Mouse (Mus musculus): ENCODE measurements around the gene Cars2. TPM values are rescaled to one million over a fixed set of nuclear protein-coding genes. Genes with fewer than 3 reads are reported as not detected.
"Not testable (repeated sequence)": the region's sequence is repeated elsewhere in the genome, so short reads cannot be mapped to it uniquely, and the experiment has no call there.

The Cars2 gene
- 10 to 100 TPM; 13.6 to 15.4 TPM for total RNA-seq (2021)
- long read RNA-seq, experiment 1, transcript Cars2-201 (15 exons, 1,902 nt): major isoform, 7 of 38 reads
- long read RNA-seq, experiment 1, partial matches to known transcripts: 29 of 38 reads
- long read RNA-seq, experiment 1, other reads (novel, unspliced or antisense): 2 of 38 reads
- long read RNA-seq, experiment 2, partial matches to known transcripts: 2 of 27 reads
- long read RNA-seq, experiment 2, other reads (novel, unspliced or antisense): 21 of 27 reads

GRCm38 (mm10) chr8:11550281-11550948 lies at the start of gene Cars2:
Gene Cars2 (minus strand): TSS chr8:11550783.
- DNase-seq (ENCODE audit: low spot score): peak; percentile 94

GRCm38 (mm10) chr8:11593222-11593884 lies 42.8 kb upstream of the Cars2 start:
- DNase-seq (ENCODE audit: low spot score): no peak

- no peak for DNase-seq (ENCODE audit: low spot score)
These were observed 41.7 kb upstream of the Cars2 start for GRCm38 (mm10) chr8:11592296-11592695.

GRCm38 (mm10) chr8:11591837-11592236 lies 41.3 kb upstream of the Cars2 start:
- DNase-seq (ENCODE audit: low spot score): no peak

- no peak for DNase-seq (ENCODE audit: low spot score)
These were observed 35.8 kb upstream of the Cars2 start for GRCm38 (mm10) chr8:11586374-11586745.

- DNase-seq (ENCODE audit: low spot score): no peak
These were observed 35.2 kb upstream of the Cars2 start for GRCm38 (mm10) chr8:11585513-11586373.

GRCm38 (mm10) chr8:11575604-11576384 lies 25.2 kb upstream of the Cars2 start:
- DNase-seq (ENCODE audit: low spot score): no peak

- DNase-seq (ENCODE audit: low spot score): no peak
These were observed 24.5 kb upstream of the Cars2 start for GRCm38 (mm10) chr8:11574911-11575603.

- DNase-seq (ENCODE audit: low spot score): no peak
These were observed 21.8 kb upstream of the Cars2 start for GRCm38 (mm10) chr8:11572428-11572827.

- no peak for DNase-seq (ENCODE audit: low spot score)
These were observed 21.4 kb upstream of the Cars2 start for GRCm38 (mm10) chr8:11571950-11572349.

- no peak for DNase-seq (ENCODE audit: low spot score)
These were observed 20.2 kb upstream of the Cars2 start for GRCm38 (mm10) chr8:11570742-11571141.

GRCm38 (mm10) chr8:11569260-11570097 lies 18.9 kb upstream of the Cars2 start:
- DNase-seq (ENCODE audit: low spot score): no peak

- not testable (repeated sequence) for DNase-seq (ENCODE audit: low spot score)
These were observed 17.6 kb upstream of the Cars2 start for GRCm38 (mm10) chr8:11568193-11568592.

GRCm38 (mm10) chr8:11564721-11565120 lies 14.1 kb upstream of the Cars2 start:
- no peak for DNase-seq (ENCODE audit: low spot score)

GRCm38 (mm10) chr8:11564236-11564635 lies 13.7 kb upstream of the Cars2 start:
- no peak for DNase-seq (ENCODE audit: low spot score)

- DNase-seq (ENCODE audit: low spot score): no peak
These were observed 9.6 kb upstream of the Cars2 start for GRCm38 (mm10) chr8:11560220-11560619.

- DNase-seq (ENCODE audit: low spot score): no peak
These were observed 8.9 kb upstream of the Cars2 start for GRCm38 (mm10) chr8:11559511-11559910.

- peak; percentile 96 for DNase-seq (ENCODE audit: low spot score)
These were observed 7.4 kb upstream of the Cars2 start for GRCm38 (mm10) chr8:11557768-11558629.

- no peak for DNase-seq (ENCODE audit: low spot score)
These were observed 6.8 kb upstream of the Cars2 start for GRCm38 (mm10) chr8:11557424-11557767.
